Mouse (Mus musculus) MEL (cell line): Measurements from ENCODE around the gene Cdc25a. TPM values are rescaled to one million over a fixed set of nuclear protein-coding genes. Genes with fewer than 3 reads are reported as not detected.

Experiments
- polyA plus RNA-seq, 2 experiments: library from polyadenylated mRNA; stranded (reverse) in 1 of 2; unstranded in 1 of 2; fragments of >175 nt in 1 of 2; fragments of >200 nt in 1 of 2; gene quantifications; 2 replicates each; pipeline versions ENCODE4 v1.2.1 to v1.2.4; 2012; ENCODE audit warnings: low replicate concordance in 2 of 2, low read depth in 1 of 2; ENCODE audit not compliant: insufficient read length in 2 of 2, insufficient read depth in 1 of 2, missing spikeins in 1 of 2
- total RNA-seq: library from RNA; depleted of rRNA; stranded (reverse); fragments of 300-350 nt; gene quantifications from 2 replicates; pipeline ENCODE4 v1.2.3, GENCODE M21; 2012; rRNA removed

The Cdc25a gene
- total and polyA plus RNA-seq, 3 experiments, result 67.2 to 79.4 (median 67.4) TPM

Other genes starting within 250 kb of the Cdc25a start
- not detected in 2 replicates for gene Fbxw24, start 249.5 kb upstream of the Cdc25a start, total RNA-seq
- not detected for gene Fbxw24, start 249.5 kb upstream of the Cdc25a start, polyA plus RNA-seq
- gene Fbxw25, start 210.9 kb upstream of the Cdc25a start, total RNA-seq, result not detected in 2 replicates
- not detected for gene Fbxw25, start 210.9 kb upstream of the Cdc25a start, polyA plus RNA-seq
- gene Fbxw18, start 172.9 kb upstream of the Cdc25a start, total RNA-seq, result not detected in 2 replicates
- gene Fbxw18, start 172.9 kb upstream of the Cdc25a start, polyA plus RNA-seq, result not detected
- not detected in 2 replicates for gene Fbxw26, start 129.5 kb upstream of the Cdc25a start, total RNA-seq
- not detected for gene Fbxw26, start 129.5 kb upstream of the Cdc25a start, polyA plus RNA-seq
- gene Fbxw27, start 84.9 kb upstream of the Cdc25a start, total RNA-seq, result not detected in 2 replicates
- not detected for gene Fbxw27, start 84.9 kb upstream of the Cdc25a start, polyA plus RNA-seq
- not detected in 2 replicates for gene Spink8, start 63.3 kb upstream of the Cdc25a start, total RNA-seq
- gene Spink8, start 63.3 kb upstream of the Cdc25a start, polyA plus RNA-seq, result not detected
- 75.9 and 98.2 TPM in 2 replicates for gene Nme6, start 42.8 kb upstream of the Cdc25a start, total RNA-seq
- 10 to 100 TPM in 1 of 2 experiments, not detected in 1; 84.1 TPM for gene Nme6, start 42.8 kb upstream of the Cdc25a start, polyA plus RNA-seq
- not detected in 2 replicates for gene Camp, start 26.0 kb upstream of the Cdc25a start, total RNA-seq
- under 1 TPM in 1 of 2 experiments, not detected in 1; 0.13 TPM for gene Camp, start 26.0 kb upstream of the Cdc25a start, polyA plus RNA-seq
- 14.5 and 20.7 TPM in 2 replicates for gene Map4, start 55.9 kb downstream of the Cdc25a start, total RNA-seq
- 10 to 100 TPM in 1 of 2 experiments, not detected in 1; 47.8 TPM for gene Map4, start 55.9 kb downstream of the Cdc25a start, polyA plus RNA-seq
- 35.5 and 41.4 TPM in 2 replicates for gene Smarcc1, start 242.1 kb downstream of the Cdc25a start, total RNA-seq
- gene Smarcc1, start 242.1 kb downstream of the Cdc25a start, polyA plus RNA-seq, result 100 to 1,000 TPM in 1 of 2 experiments, 10 to 100 TPM in 1; 79.0 to 488 TPM
- 113 and 126 TPM in 2 replicates for gene Dhx30, start 242.3 kb downstream of the Cdc25a start, total RNA-seq
- 100 to 1,000 TPM in 1 of 2 experiments, not detected in 1; 113 TPM for gene Dhx30, start 242.3 kb downstream of the Cdc25a start, polyA plus RNA-seq